Mouse (Mus musculus): ENCODE results near the gene Usp44. TPM values are rescaled to one million over a fixed set of nuclear protein-coding genes. Genes with fewer than 3 reads are reported as not detected.

Usp44 gene
- polyA plus RNA-seq, 1 experiment from 2014 or later, result 0.47 TPM

DNA sequence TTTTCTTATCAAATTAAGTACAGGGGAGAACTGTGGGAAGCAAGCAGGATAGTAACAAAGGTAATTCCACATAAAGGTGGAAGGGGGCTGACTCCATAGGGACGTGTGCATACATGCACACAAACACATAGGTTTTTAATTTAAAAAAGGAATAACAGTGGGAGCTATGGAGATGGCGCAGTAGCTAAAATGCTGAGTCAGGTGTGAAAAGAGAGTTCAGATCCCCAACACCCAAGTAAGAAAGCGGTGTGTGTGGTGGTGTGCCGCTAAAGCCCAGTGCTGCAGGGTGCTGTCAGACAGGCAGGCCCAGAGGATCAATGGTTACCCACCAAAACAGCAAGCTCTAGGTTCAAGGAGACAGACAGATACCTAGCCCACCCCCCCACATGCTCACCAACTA, 47.4 kb downstream of the Usp44 start:
- no peak overlapping the region for H3K27ac ChIP-seq (ENCODE audit: low read length)
- peaks cover 19% of the 10 kb centered on the region for H3K36me3 ChIP-seq (ENCODE audit: control insufficient read depth, insufficient read depth)
- WGBS, result 95% methylated on average over 4 of the region's 4 CpGs
- peaks cover 3% of the 10 kb centered on the region; the same call in 1 of the 2 replicates for H3K4me1 ChIP-seq (ENCODE audit: control insufficient read depth, insufficient read depth, low read length)
- no peak overlapping the region for H3K9ac ChIP-seq (ENCODE audit: low read length)
- no peak overlapping the region for H3K4me2 ChIP-seq (ENCODE audit: low read depth, low read length)
- no peaks in the 10 kb centered on the region for H3K27me3 ChIP-seq (ENCODE audit: control insufficient read depth, insufficient read depth, low read length)
- no peak overlapping the region for H3K4me3 ChIP-seq (ENCODE audit: low read length)
- ATAC-seq (replicated peaks; ENCODE audit: extremely low read depth, insufficient read depth, low FRiP score), result no peak
- H3K9me3 ChIP-seq (replicated peaks; ENCODE audit: control insufficient read depth, low read length), result no peaks in the 10 kb centered on the region

- Histone ChIP-seq H3K9ac (ENCODE audit: low read length) (no peak overlapping the region), H3K27me3 (ENCODE audit: control insufficient read depth, insufficient read depth, low read length) (no peaks in the 10 kb centered on the region), H3K27ac (ENCODE audit: low read length) (no peak overlapping the region), H3K4me1 (ENCODE audit: control insufficient read depth, insufficient read depth, low read length) (peaks cover 3% of the 10 kb centered on the region; the same call in 1 of the 2 replicates), H3K36me3 (ENCODE audit: control insufficient read depth, insufficient read depth) (peaks cover 29% of the 10 kb centered on the region), H3K9me3 (replicated peaks; ENCODE audit: control insufficient read depth, low read length) (no peaks in the 10 kb centered on the region), H3K4me3 (ENCODE audit: low read length) (no peak overlapping the region), H3K4me2 (ENCODE audit: low read depth, low read length) (no peak overlapping the region)
- no peak for ATAC-seq (replicated peaks; ENCODE audit: extremely low read depth, insufficient read depth, low FRiP score)
Measured at GRCm38 (mm10) chr10:93881918-93882317, 50.6 kb downstream of the Usp44 start.

GRCm38 (mm10) chr10:93882738-93883364, 51.5 kb downstream of the Usp44 start:
- Histone ChIP-seq H3K9me3 (replicated peaks; ENCODE audit: control insufficient read depth, low read length) (no peaks in the 10 kb centered on the region), H3K27ac (ENCODE audit: low read length) (no peak overlapping the region), H3K4me2 (ENCODE audit: low read depth, low read length) (no peak overlapping the region), H3K36me3 (ENCODE audit: control insufficient read depth, insufficient read depth) (peaks cover 30% of the 10 kb centered on the region), H3K9ac (ENCODE audit: low read length) (no peak overlapping the region), H3K4me1 (ENCODE audit: control insufficient read depth, insufficient read depth, low read length) (peaks cover 3% of the 10 kb centered on the region; the same call in 1 of the 2 replicates), H3K27me3 (ENCODE audit: control insufficient read depth, insufficient read depth, low read length) (no peaks in the 10 kb centered on the region), H3K4me3 (ENCODE audit: low read length) (no peak overlapping the region)
- ATAC-seq (replicated peaks; ENCODE audit: extremely low read depth, insufficient read depth, low FRiP score), result no peak
- WGBS, result 79% methylated on average over 8 of the region's 8 CpGs

GRCm38 (mm10) chr10:93885839-93886477, 54.6 kb downstream of the Usp44 start:
- 86% methylated on average over 14 of the region's 14 CpGs for WGBS
- Histone ChIP-seq H3K36me3 (ENCODE audit: control insufficient read depth, insufficient read depth) (peaks cover 20% of the 10 kb centered on the region), H3K27me3 (ENCODE audit: control insufficient read depth, insufficient read depth, low read length) (no peaks in the 10 kb centered on the region), H3K9me3 (replicated peaks; ENCODE audit: control insufficient read depth, low read length) (no peaks in the 10 kb centered on the region), H3K9ac (ENCODE audit: low read length) (no peak overlapping the region; the same call in 1 of the 2 replicates), H3K4me3 (ENCODE audit: low read length) (no peak overlapping the region), H3K4me2 (ENCODE audit: low read depth, low read length) (no peak overlapping the region), H3K4me1 (ENCODE audit: control insufficient read depth, insufficient read depth, low read length) (peaks cover 14% of the 10 kb centered on the region), H3K27ac (ENCODE audit: low read length) (no peak overlapping the region)
- ATAC-seq (replicated peaks; ENCODE audit: extremely low read depth, insufficient read depth, low FRiP score), result no peak

DNA sequence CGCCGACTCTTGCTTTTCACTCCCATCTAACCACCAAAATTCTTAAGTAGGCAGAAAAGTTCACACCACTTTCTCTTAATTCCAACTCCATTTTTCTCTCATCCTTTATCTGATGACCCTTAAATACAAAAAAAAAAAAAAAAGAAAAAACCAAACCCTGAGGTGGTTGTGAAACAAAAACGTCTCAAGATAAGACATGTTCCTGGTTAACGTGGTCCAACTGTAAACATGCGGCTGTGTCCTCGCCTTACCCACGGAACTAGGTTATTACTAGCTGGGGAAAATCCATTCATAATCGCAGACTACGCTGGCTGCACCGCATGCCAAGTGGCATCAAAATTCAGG, 57.2 kb downstream of the Usp44 start:
- peaks cover 11% of the 10 kb centered on the region for H3K4me1 ChIP-seq (ENCODE audit: control insufficient read depth, insufficient read depth, low read length)
- peaks cover 14% of the 10 kb centered on the region for H3K36me3 ChIP-seq (ENCODE audit: control insufficient read depth, insufficient read depth)
- 14% methylated on average over 10 of the region's 10 CpGs for WGBS
- peak overlapping the region; percentile 80 for H3K9ac ChIP-seq (ENCODE audit: low read length)
- H3K27me3 ChIP-seq (ENCODE audit: control insufficient read depth, insufficient read depth, low read length), result no peaks in the 10 kb centered on the region
- H3K4me3 ChIP-seq (ENCODE audit: low read length), result peak overlapping the region; percentile 70
- no peaks in the 10 kb centered on the region for H3K9me3 ChIP-seq (replicated peaks; ENCODE audit: control insufficient read depth, low read length)
- no peak for ATAC-seq (replicated peaks; ENCODE audit: extremely low read depth, insufficient read depth, low FRiP score)
- H3K4me2 ChIP-seq (ENCODE audit: low read depth, low read length), result peak overlapping the region; percentile 82
- H3K27ac ChIP-seq (ENCODE audit: low read length), result peak overlapping the region; percentile 93

DNA sequence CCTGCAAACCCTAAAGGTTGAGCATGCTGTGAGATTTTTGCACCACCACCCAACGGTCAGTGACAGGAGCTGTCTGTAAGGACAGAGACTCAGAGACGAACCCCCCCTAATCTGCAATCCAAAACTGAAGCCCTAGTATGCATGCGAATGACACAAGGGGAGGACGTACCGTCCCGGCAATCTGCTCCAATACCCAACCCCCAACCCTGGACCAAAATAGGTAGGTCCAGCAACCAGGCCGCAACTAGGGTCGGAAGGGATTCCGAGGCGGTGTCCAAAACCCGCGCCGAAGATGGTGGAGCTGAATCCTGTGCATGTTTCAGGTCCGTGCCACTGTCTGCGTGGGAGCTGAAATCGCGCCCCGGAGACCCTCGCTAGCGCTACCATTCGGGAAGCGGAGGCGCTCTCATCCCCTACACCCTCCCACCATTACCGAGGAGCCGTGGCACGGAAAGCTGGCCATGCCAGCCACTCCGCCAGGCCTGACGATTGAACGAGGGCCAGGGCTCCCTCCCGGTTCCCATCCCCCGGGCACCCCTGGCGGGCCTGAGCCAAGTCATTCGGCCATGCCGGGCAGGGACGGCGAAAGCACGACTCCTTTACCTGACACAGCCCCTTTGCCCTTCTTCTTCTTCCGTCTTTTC, 57.7 kb downstream of the Usp44 start:
- ATAC-seq (replicated peaks; ENCODE audit: extremely low read depth, insufficient read depth, low FRiP score), result peak; percentile 52

GRCm38 (mm10) chr10:93889579-93889950, 58.2 kb downstream of the Usp44 start:
- Histone ChIP-seq H3K4me2 (ENCODE audit: low read depth, low read length) (peak overlapping the region; percentile 82), H3K27ac (ENCODE audit: low read length) (peak overlapping the region; percentile 93), H3K36me3 (ENCODE audit: control insufficient read depth, insufficient read depth) (peaks cover 13% of the 10 kb centered on the region), H3K4me1 (ENCODE audit: control insufficient read depth, insufficient read depth, low read length) (peaks cover 11% of the 10 kb centered on the region), H3K27me3 (ENCODE audit: control insufficient read depth, insufficient read depth, low read length) (no peaks in the 10 kb centered on the region), H3K4me3 (ENCODE audit: low read length) (peak overlapping the region; percentile 70), H3K9me3 (replicated peaks; ENCODE audit: control insufficient read depth, low read length) (no peaks in the 10 kb centered on the region), H3K9ac (ENCODE audit: low read length) (peak overlapping the region; percentile 80)
- ATAC-seq (replicated peaks; ENCODE audit: extremely low read depth, insufficient read depth, low FRiP score), result peak; percentile 98
- 0% methylated on average over 23 of the region's 30 CpGs for WGBS

More for the DNA sequence above, 57.7 kb downstream of the Usp44 start:
- Histone ChIP-seq H3K27me3 (ENCODE audit: control insufficient read depth, insufficient read depth, low read length) (no peaks in the 10 kb centered on the region), H3K4me2 (ENCODE audit: low read depth, low read length) (peak overlapping the region; percentile 82), H3K4me1 (ENCODE audit: control insufficient read depth, insufficient read depth, low read length) (peaks cover 11% of the 10 kb centered on the region), H3K9ac (ENCODE audit: low read length) (peak overlapping the region; percentile 80), H3K4me3 (ENCODE audit: low read length) (peak overlapping the region; percentile 70), H3K36me3 (ENCODE audit: control insufficient read depth, insufficient read depth) (peaks cover 14% of the 10 kb centered on the region), H3K27ac (ENCODE audit: low read length) (peak overlapping the region; percentile 93), H3K9me3 (replicated peaks; ENCODE audit: control insufficient read depth, low read length) (no peaks in the 10 kb centered on the region)
- under 1% methylated on average over 38 of the region's 38 CpGs for WGBS

GRCm38 (mm10) chr10:93889976-93890375, 58.6 kb downstream of the Usp44 start:
- H3K9ac ChIP-seq (ENCODE audit: low read length), result peak overlapping the region; percentile 80
- peak overlapping the region; percentile 82 for H3K4me2 ChIP-seq (ENCODE audit: low read depth, low read length)
- peaks cover 11% of the 10 kb centered on the region for H3K36me3 ChIP-seq (ENCODE audit: control insufficient read depth, insufficient read depth)
- under 1% methylated on average over 22 of the region's 22 CpGs for WGBS
- no peaks in the 10 kb centered on the region for H3K9me3 ChIP-seq (replicated peaks; ENCODE audit: control insufficient read depth, low read length)
- H3K27ac ChIP-seq (ENCODE audit: low read length), result peak overlapping the region; percentile 93
- no peaks in the 10 kb centered on the region for H3K27me3 ChIP-seq (ENCODE audit: control insufficient read depth, insufficient read depth, low read length)
- H3K4me1 ChIP-seq (ENCODE audit: control insufficient read depth, insufficient read depth, low read length), result peaks cover 11% of the 10 kb centered on the region
- peak; percentile 30 for ATAC-seq (replicated peaks; ENCODE audit: extremely low read depth, insufficient read depth, low FRiP score)
- H3K4me3 ChIP-seq (ENCODE audit: low read length), result peak overlapping the region; percentile 70

DNA sequence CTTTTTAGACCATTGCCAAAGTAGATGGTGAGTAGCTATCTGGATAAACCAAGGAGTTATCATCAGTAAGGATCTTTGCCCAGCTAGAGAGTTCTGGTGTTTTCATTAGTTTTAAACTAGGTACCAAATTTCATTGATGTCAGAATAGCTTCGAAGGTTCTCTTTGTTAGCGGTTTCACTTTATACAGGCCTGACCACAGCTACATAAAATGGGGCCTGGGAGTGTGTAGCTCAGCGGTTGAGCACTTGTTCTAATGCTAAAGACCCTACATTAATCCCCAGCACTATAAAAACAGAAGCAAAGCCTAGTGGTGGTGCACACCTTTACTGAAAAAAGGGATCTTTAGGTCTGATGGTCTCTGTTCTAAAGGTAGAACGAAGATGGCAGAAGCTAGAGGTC, 59.2 kb downstream of the Usp44 start:
- no peaks in the 10 kb centered on the region for H3K9me3 ChIP-seq (replicated peaks; ENCODE audit: control insufficient read depth, low read length)
- peaks cover 7% of the 10 kb centered on the region for H3K36me3 ChIP-seq (ENCODE audit: control insufficient read depth, insufficient read depth)
- 68% methylated on average over 4 of the region's 4 CpGs for WGBS
- ATAC-seq (replicated peaks; ENCODE audit: extremely low read depth, insufficient read depth, low FRiP score), result no peak
- H3K27me3 ChIP-seq (ENCODE audit: control insufficient read depth, insufficient read depth, low read length), result no peaks in the 10 kb centered on the region
- H3K27ac ChIP-seq (ENCODE audit: low read length), result no peak overlapping the region
- peak overlapping the region; percentile 80 for H3K9ac ChIP-seq (ENCODE audit: low read length)
- H3K4me2 ChIP-seq (ENCODE audit: low read depth, low read length), result peak overlapping the region; percentile 82
- H3K4me1 ChIP-seq (ENCODE audit: control insufficient read depth, insufficient read depth, low read length), result peaks cover 11% of the 10 kb centered on the region
- peak overlapping the region; percentile 70 for H3K4me3 ChIP-seq (ENCODE audit: low read length)
